Mouse (Mus musculus): ENCODE measurements at regions not wholly inside any gene's neighbourhood (a gene's known extent, or its start where the extent isn't known, plus 50 kb on each side); places are given as distances from the start of the nearest gene placed in this dataset.

- no peak for TF ChIP-seq CTCF (IDR thresholded peaks at IDR 0.05; ENCODE audit: insufficient read depth, low read depth, low read length)
- no peak for TF ChIP-seq POLR2A (IDR thresholded peaks at IDR 0.05; ENCODE audit: insufficient read depth, low read depth, low read length)
These were observed 71.9 kb upstream of the Mpdz start for GRCm38 (mm10) chr4:81514547-81514946.

Measured in olfactory bulb, adult 2 months (tissue).